Mouse (Mus musculus): ENCODE results near the gene Ptrhd1.
"Not testable (repeated sequence)": the region's sequence is repeated elsewhere in the genome, so short reads cannot be mapped to it uniquely, and the experiment has no call there.

Ptrhd1 gene

DNA sequence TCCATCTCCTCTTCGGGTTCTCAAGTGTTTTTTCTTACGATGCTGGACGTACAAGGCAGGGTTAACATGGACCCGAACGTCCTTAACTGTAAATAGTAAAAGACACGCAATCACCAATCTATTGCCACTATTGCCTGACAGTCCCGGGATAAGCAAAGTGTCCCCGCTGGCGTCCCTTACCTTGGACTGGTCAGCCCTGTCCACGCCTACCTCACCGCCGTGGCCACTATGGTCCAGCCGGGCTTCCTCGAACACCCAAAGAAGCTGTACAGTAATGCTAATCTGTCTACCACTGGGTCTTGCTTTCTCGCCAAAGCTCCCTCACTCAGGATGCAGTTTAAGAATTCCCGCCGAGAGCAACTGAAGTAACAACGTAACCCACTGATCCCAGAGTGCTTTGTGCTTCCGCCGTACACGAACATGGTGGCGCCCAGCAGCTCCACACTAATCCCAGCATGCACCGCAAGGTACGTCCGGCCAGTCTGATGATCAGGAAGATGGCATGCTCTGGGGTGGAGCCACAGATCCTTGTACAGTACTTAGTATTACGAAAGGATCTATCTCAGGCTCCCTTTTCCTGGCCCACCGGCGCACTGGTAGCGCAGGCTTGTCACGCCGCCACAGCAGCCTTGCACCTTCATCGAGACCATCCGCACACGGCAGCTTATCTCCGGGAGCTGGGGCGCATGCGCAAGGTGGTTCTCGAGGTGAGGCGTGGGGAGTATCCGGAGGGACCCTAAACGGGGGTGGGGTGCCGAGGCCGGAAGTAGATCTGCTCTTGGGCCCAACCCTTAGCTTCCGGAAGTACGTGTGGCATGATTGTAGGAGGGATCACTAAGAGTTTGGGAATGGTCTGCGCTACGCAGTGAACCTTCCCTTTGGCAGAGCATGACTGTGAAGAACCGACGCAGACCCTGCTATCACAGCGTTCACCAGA lies at the start of gene Ptrhd1, which contains the start of gene Cenpo:
Ptrhd1 (plus strand) TSS at position 456 of the 937 bp plus-strand sequence.
Cenpo (minus strand) TSS at position 723 of the 937 bp plus-strand sequence.
- in situ Hi-C loops (cut with MseI, MboI), result no loop called here

GRCm38 (mm10) chr12:4184648-4185047 lies 49.2 kb upstream of the Ptrhd1 start:
- in situ Hi-C loops (cut with MseI, MboI), result no loop called here

DNA sequence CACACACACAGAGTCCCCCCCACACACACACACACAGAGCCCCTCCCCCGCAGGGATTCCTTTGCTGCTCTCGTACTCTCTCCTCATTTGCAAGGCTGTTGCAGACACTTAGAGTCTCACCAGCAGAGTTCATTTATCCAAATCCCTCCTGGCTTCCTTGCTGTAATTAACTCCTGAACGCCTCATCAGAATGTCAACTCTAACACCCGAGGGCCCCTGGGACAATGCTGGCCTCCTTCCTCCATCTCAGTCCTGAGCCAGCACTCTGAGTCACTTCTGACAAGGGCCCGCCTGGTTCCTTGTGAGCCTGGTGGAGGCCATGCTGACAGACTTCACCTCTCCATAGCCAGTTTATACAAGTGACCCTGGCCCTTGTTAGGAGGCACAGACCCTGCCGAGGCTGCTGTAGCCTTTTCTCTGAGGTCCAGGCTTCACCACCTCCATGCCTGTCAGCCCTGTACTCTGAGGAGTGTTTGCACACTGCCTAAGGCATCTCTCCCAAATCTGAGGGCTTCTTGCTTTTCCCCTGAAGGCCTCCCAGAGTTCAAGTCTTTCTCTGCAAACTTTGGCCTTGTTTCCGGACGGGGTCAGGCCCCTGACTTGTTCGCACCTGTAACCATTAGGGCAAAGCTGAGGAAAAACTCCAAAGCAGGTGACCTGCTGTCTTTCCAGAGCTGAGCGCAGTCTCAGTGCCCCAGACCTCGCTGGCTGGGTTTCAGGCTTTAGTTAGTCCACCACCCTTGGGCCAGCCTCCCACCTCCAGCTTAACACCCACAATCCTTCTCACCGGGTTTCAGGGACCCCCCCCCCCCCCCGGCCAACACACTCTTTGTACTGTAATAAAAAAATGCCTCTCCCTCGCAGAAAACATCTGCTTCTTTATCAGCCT lies 45.4 kb upstream of the Ptrhd1 start:
- in situ Hi-C loops (cut with MseI, MboI), result no loop called here

DNA sequence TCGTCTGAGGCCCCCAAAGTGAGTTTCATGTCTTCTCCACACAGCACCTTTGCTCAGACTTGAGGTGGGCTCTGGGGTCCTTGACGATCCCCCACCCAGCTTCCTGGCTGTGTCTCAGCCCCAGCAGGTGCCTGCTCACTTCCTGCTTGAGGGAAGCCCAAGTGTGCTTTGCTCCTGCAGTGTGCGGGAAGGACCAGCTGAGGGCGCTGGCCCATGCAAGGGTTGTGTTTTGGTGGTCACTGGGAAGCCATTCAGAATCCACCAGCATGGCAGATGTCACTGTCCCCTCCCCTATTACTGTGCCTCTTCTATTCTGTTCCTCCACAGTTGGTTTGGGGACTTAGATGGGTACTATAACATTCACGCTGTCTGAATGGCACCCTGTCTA lies 44.8 kb upstream of the Ptrhd1 start:
- in situ Hi-C loops (cut with MseI, MboI), result no loop called here

DNA sequence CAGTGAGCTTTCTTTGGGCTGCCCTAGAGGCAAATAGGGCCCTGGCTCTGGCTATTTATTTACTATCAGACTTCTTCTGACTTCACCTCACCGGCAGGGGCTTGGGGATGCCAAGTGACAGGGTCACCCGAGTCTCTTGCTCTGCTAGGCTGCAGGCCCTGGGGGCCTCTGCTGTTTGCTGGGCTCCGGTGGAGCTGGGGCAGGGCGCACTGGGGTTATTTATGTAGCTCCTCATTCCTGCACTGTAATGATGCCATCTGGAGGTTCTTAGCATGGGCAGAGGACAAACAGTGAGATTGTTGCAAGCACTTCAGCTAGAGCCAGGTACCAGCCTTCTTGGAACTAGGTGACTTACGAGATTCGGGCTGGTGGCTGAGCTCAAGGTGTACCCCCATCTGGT lies 41.3 kb upstream of the Ptrhd1 start:
- in situ Hi-C loops (cut with MseI, MboI), result no loop called here

GRCm38 (mm10) chr12:4193025-4193740 lies 40.6 kb upstream of the Ptrhd1 start:
- in situ Hi-C loops (cut with MseI, MboI), result no loop called here

DNA sequence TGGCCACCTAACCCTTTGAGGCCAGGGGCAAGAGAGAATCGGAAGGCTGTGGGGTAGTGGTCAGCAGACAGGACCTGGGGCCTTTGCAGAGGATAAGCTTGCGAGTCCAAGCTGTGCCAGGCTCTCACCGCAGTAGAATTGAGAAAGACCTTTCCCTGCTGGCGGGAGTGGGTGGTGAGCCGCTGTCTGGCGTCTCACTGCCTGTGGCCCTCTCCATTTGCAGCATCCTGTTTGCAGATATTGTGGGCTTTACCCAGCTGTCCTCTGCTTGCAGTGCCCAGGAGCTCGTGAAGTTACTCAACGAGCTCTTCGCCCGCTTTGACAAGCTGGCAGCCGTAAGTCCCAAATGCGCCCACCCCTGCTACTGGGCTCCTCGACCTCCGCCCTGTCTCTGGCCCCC lies 39.2 kb upstream of the Ptrhd1 start:
- in situ Hi-C loops (cut with MseI, MboI), result no loop called here

DNA sequence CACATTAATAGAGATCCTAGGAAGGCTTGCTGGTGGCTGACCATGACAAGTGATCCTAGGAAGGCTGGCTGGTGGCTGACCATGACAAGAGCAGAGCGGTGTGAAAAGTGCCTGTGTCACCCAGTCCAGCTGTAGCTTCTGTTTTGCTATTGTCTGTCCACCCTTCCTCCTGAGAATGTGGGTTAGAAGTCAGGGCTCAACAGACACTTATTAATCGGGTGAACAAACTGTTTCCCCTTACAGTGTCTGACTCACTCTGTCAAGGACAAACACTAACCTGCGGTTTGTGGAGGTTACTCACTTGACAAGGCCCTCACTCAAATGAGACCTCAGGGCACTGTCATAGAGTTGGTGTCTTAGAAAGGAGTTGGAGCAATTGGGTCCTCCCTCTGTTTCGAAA lies 35.1 kb upstream of the Ptrhd1 start:
- in situ Hi-C loops (cut with MseI, MboI), result no loop called here

DNA sequence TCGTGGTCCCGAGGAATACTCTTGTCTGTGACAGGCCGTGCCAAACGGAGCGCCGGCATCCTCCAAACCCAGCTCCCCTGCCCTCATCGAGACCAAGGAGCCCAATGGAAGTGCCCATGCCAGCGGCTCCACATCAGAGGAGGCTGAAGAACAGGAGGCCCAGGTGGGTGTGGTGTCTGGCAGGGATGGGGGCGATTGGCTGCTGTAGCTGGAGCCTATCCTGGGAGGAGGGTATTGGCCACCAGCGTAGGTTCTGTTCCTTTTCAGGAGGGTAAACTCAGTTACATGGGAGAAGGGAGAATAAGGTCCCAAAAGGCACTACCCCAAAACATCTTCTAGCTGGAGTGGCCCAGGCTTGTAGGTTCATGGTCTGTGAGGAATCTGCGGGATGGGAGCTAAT lies 34.6 kb upstream of the Ptrhd1 start:
- in situ Hi-C loops (cut with MseI, MboI), result no loop called here

- in situ Hi-C loops (cut with MseI, MboI), result no loop called here
Measured at GRCm38 (mm10) chr12:4201454-4202200, 32.2 kb upstream of the Ptrhd1 start.

DNA sequence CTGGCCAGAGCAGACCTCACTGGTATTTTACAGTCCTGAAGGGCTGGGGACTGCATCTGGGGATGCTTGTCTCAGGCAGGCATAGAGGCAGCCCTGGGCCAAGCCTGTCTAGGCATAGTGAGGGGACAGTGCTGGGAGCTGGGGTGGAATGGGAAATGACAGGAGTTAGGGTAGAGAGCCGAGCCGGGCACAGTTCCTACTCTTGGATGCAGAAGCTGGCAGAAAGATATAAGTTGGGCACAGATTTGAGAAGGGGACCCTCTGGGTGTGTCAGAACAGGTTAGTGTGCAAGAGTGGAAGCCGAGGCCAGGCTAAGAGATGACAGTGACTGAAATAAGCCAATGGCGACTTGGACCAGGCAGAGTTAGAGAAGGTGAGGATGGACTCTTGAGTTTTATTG lies 31.6 kb upstream of the Ptrhd1 start:
- in situ Hi-C loops (cut with MseI, MboI), result no loop called here

GRCm38 (mm10) chr12:4206106-4206505 lies 27.7 kb upstream of the Ptrhd1 start:
- in situ Hi-C loops (cut with MseI, MboI), result no loop called here

- in situ Hi-C loops (cut with MseI, MboI), result no loop called here
Measured at GRCm38 (mm10) chr12:4208405-4209133, 25.3 kb upstream of the Ptrhd1 start.

- in situ Hi-C loops (cut with MseI, MboI), result no loop called here
Measured at GRCm38 (mm10) chr12:4209196-4209595, 24.6 kb upstream of the Ptrhd1 start.

GRCm38 (mm10) chr12:4211174-4211573 lies 22.7 kb upstream of the Ptrhd1 start:
- in situ Hi-C loops (cut with MseI, MboI), result no loop called here

DNA sequence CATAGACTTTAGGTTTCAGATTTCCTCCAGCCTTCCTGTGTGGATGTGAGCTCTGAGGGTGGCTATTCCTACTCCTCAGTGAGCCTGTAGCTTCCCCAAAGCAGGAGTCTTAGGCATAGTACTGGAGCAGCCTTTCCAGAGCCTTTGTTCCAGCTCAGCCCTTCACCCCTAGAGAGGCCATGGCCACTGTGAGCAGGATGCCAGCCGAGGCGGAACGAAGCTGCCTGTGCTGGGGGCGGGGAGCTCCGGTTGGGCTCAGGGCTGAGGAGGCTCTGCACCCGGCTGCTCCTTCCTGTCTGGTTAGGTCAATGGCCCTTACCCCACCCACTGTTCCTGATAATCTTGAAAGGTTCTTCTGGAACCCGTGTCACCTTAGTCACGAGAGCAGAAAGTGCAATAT lies 20.9 kb upstream of the Ptrhd1 start:
- in situ Hi-C loops (cut with MseI, MboI), result no loop called here

DNA sequence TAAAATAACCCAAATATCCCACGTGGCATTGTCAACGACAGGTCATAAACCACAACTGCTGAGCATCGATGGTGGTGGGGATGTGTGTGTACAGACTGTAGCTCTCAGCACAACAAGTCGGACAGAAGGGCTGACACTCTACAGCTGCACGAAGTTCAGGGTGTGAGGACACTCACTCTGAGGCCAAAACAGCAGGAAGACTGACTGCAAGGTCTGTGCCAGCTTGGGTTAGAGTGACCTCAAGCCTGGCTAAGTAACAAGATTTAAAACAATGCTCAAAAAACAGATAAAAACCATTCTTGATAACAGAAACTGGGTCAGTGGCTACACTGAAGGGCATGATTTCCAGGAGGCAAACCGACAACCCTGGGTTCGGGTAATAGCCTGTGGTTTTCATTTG lies 3.7 kb upstream of the Ptrhd1 start:
- in situ Hi-C loops (cut with MseI, MboI), result no loop called here

- in situ Hi-C loops (cut with MseI, MboI), result no loop called here
Measured at GRCm38 (mm10) chr12:4232777-4233176, 1.1 kb upstream of the Ptrhd1 start.

DNA sequence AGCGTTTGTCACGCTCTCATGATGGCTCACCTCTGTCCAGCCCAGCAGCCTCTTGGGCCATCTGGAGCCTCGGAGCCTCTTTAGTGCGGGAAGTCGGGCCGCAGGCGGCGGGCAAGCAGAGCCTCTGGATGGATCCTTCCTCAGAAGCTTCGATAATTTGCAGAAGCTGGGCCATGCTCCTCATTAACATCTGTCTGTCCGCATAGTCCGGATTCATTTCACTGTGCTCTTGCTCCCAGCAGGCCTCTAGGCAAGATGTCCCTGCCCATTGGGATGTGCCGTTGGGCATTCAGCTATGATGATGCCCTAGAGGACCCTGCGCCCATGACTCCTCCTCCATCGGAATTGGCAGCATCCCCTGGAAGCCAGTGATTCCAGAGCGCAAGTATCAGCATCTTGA lies 3.7 kb downstream of the Ptrhd1 start:
- in situ Hi-C loops (cut with MseI, MboI), result no loop called here

DNA sequence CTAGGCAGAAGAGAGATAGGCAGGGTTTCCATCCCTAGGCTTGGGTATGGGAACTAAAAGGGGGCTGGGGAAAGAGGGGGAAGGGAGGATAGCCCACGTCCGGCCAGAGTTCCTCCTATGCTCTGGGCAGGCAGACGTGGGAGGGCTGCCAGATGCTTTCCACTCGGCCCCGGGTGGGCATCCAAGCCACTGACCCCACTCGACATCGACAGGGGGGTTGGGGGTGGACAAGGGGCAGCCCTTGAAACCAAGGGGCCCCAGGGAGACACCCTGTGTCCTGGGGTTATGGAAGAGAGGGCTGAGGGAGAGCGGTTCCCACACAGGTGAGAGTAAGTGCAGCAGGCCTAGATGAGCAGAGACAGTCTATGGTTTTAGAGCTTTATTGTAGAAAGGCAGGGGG lies 6.5 kb downstream of the Ptrhd1 start:
- in situ Hi-C loops (cut with MseI, MboI), result not testable (repeated sequence)
